Mouse (Mus musculus) c-Kit-positive CD71-positive TER-119-negative erythroid progenitor cells, embryonic 14.5 days (primary cell): Measurements from ENCODE around the gene Psapl1.

ENCODE experiments used
- DNase-seq: peaks from one replicate; pipeline ENCODE4 v3.0.0-alpha.2; 2013; ENCODE audit warnings: low read depth

The Psapl1 gene

GRCm38 (mm10) chr5:36203916-36204315 lies at the start of gene Psapl1:
Gene Psapl1 (plus strand): TSS chr5:36204021.
- no peak for DNase-seq

- DNase-seq, result no peak
Observed at GRCm38 (mm10) chr5:36154879-36155485, 48.8 kb upstream of the Psapl1 start.

GRCm38 (mm10) chr5:36165424-36166302 lies 38.2 kb upstream of the Psapl1 start:
- DNase-seq, result no peak

- DNase-seq, result no peak
Observed at GRCm38 (mm10) chr5:36166346-36167013, 37.3 kb upstream of the Psapl1 start.

GRCm38 (mm10) chr5:36168963-36169650 lies 34.7 kb upstream of the Psapl1 start:
- no peak for DNase-seq

- DNase-seq, result no peak
Observed at GRCm38 (mm10) chr5:36174569-36175115, 29.2 kb upstream of the Psapl1 start.

- DNase-seq, result no peak
Observed at GRCm38 (mm10) chr5:36176409-36176808, 27.4 kb upstream of the Psapl1 start.

- DNase-seq, result no peak
Observed at GRCm38 (mm10) chr5:36176873-36177272, 26.9 kb upstream of the Psapl1 start.

GRCm38 (mm10) chr5:36178215-36178614 lies 25.6 kb upstream of the Psapl1 start:
- no peak for DNase-seq

- DNase-seq, result no peak
Observed at GRCm38 (mm10) chr5:36178785-36179184, 25.0 kb upstream of the Psapl1 start.

GRCm38 (mm10) chr5:36179708-36180107 lies 24.1 kb upstream of the Psapl1 start:
- no peak for DNase-seq

GRCm38 (mm10) chr5:36182326-36182725 lies 21.5 kb upstream of the Psapl1 start:
- no peak for DNase-seq

GRCm38 (mm10) chr5:36186294-36187053 lies 17.3 kb upstream of the Psapl1 start:
- no peak for DNase-seq

GRCm38 (mm10) chr5:36188310-36188709 lies 15.5 kb upstream of the Psapl1 start:
- no peak for DNase-seq

GRCm38 (mm10) chr5:36191285-36191684 lies 12.5 kb upstream of the Psapl1 start:
- no peak for DNase-seq

- DNase-seq, result no peak
Observed at GRCm38 (mm10) chr5:36191876-36192275, 11.9 kb upstream of the Psapl1 start.

GRCm38 (mm10) chr5:36192677-36193076 lies 11.1 kb upstream of the Psapl1 start:
- no peak for DNase-seq

GRCm38 (mm10) chr5:36194631-36195030 lies 9.2 kb upstream of the Psapl1 start:
- DNase-seq, result no peak

GRCm38 (mm10) chr5:36195436-36195835 lies 8.4 kb upstream of the Psapl1 start:
- no peak for DNase-seq

GRCm38 (mm10) chr5:36199519-36199918 lies 4.3 kb upstream of the Psapl1 start:
- DNase-seq, result no peak

- no peak for DNase-seq
Observed at GRCm38 (mm10) chr5:36202781-36203180, 1.0 kb upstream of the Psapl1 start.
